Mouse (Mus musculus): ENCODE data around the gene Kremen1. TPM values are rescaled to one million over a fixed set of nuclear protein-coding genes. Genes with fewer than 3 reads are reported as not detected.

Kremen1 gene
- polyA plus RNA-seq, 1 experiment from 2014 or later, result 20.9 TPM

DNA sequence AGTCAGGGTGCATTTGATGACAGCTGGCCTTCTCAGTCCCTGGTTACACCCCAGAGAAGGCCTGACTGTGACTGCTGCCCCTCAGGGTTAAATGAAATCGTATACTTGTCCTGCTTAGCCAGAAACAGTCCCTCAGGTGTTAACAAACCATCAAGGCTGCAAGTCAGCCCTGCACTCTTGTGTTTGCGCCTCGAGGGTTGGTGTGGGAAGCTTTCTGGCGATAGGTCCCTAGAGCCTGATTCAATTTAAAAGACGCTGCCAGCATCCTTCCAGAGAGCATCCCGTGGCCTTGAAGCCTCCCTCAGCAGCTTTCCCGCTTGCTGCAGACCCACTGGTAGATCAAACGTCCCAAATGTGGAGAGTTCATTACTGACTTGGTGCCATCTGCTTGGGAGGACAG is 82.0 kb downstream of the Kremen1 start:
- no peaks in the 10 kb centered on the region for H3K36me3 ChIP-seq (ENCODE audit: control insufficient read depth, insufficient read depth, low read length)
- H3K4me2 ChIP-seq (ENCODE audit: low read length), result no peak overlapping the region
- no peaks in the 10 kb centered on the region for H3K27me3 ChIP-seq (ENCODE audit: control insufficient read depth, insufficient read depth, low read length)
- H3K4me3 ChIP-seq (ENCODE audit: control insufficient read depth in 1 of 2, insufficient read depth in 1 of 2, low read depth in 1 of 2, low read length in 2 of 2), result no peak overlapping the region
- H3K9me3 ChIP-seq (ENCODE audit: control insufficient read depth, low read length), result no peaks in the 10 kb centered on the region
- no peak overlapping the region for H3K27ac ChIP-seq (replicated peaks in 1 of 2; ENCODE audit: control insufficient read depth in 1 of 2, insufficient read depth in 1 of 2, low read depth in 2 of 2, low read length in 2 of 2)
- no peak for ATAC-seq (ENCODE audit: insufficient number of reproducible peaks, insufficient read depth, low FRiP score, low read depth)
- H3K9ac ChIP-seq (ENCODE audit: low read length), result no peak overlapping the region
- 38% methylated on average over 8 of the region's 8 CpGs for WGBS
- peaks cover 6 to 7% of the 10 kb centered on the region in 2 experiments; a peak in 3 of 4 replicates for H3K4me1 ChIP-seq (ENCODE audit: control insufficient read depth in 2 of 2, insufficient read depth in 2 of 2, low read length in 2 of 2)

- Histone ChIP-seq H3K9ac (ENCODE audit: low read length) (no peak overlapping the region), H3K4me1 (ENCODE audit: control insufficient read depth in 2 of 2, insufficient read depth in 2 of 2, low read length in 2 of 2) (peaks cover 3 to 6% of the 10 kb centered on the region in 2 experiments; a peak in 3 of 4 replicates), H3K4me3 (ENCODE audit: control insufficient read depth in 1 of 2, insufficient read depth in 1 of 2, low read depth in 1 of 2, low read length in 2 of 2) (no peak overlapping the region), H3K4me2 (ENCODE audit: low read length) (no peak overlapping the region), H3K36me3 (ENCODE audit: control insufficient read depth, insufficient read depth, low read length) (no peaks in the 10 kb centered on the region), H3K9me3 (ENCODE audit: control insufficient read depth, low read length) (no peaks in the 10 kb centered on the region), H3K27me3 (ENCODE audit: control insufficient read depth, insufficient read depth, low read length) (no peaks in the 10 kb centered on the region), H3K27ac (replicated peaks in 1 of 2; ENCODE audit: control insufficient read depth in 1 of 2, insufficient read depth in 1 of 2, low read depth in 2 of 2, low read length in 2 of 2) (no peak overlapping the region)
- WGBS, result 73% methylated on average over 12 of the region's 12 CpGs
- no peak for ATAC-seq (ENCODE audit: insufficient number of reproducible peaks, insufficient read depth, low FRiP score, low read depth)
Measured at GRCm38 (mm10) chr11:5177171-5177570, 84.2 kb downstream of the Kremen1 start.

- Histone ChIP-seq H3K9ac (ENCODE audit: low read length) (no peak overlapping the region), H3K4me2 (ENCODE audit: low read length) (no peak overlapping the region), H3K27me3 (ENCODE audit: control insufficient read depth, insufficient read depth, low read length) (no peaks in the 10 kb centered on the region), H3K36me3 (ENCODE audit: control insufficient read depth, insufficient read depth, low read length) (no peaks in the 10 kb centered on the region), H3K4me3 (ENCODE audit: control insufficient read depth in 1 of 2, insufficient read depth in 1 of 2, low read depth in 1 of 2, low read length in 2 of 2) (no peak overlapping the region), H3K27ac (replicated peaks in 1 of 2; ENCODE audit: control insufficient read depth in 1 of 2, insufficient read depth in 1 of 2, low read depth in 2 of 2, low read length in 2 of 2) (no peak overlapping the region), H3K9me3 (ENCODE audit: control insufficient read depth, low read length) (no peaks in the 10 kb centered on the region), H3K4me1 (ENCODE audit: control insufficient read depth in 2 of 2, insufficient read depth in 2 of 2, low read length in 2 of 2) (peaks cover 2 to 6% of the 10 kb centered on the region in 2 experiments; a peak in 3 of 4 replicates)
- WGBS, result 76% methylated on average over 8 of the region's 8 CpGs
- ATAC-seq (ENCODE audit: insufficient number of reproducible peaks, insufficient read depth, low FRiP score, low read depth), result no peak
Measured at GRCm38 (mm10) chr11:5176685-5177084, 84.7 kb downstream of the Kremen1 start.

DNA sequence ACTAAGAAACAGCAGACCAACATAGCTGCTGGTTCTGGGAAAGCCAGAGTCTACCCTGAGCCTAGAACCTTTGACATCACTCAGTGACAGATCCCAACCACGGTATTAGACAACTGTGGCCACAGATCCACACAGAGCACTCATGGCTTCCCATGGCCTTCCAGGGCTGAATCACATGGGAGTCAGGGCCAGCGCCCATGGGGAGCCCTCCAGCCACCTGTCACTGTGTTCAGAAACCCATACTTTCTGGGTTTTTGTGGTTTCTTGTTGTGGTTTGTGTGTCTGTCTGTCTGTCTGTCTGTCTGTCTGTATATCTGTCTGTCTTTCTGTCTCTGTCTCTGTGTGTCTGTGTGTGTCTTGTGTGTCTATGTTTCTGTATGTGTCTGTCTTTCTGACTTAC is 85.5 kb downstream of the Kremen1 start:
- Histone ChIP-seq H3K27ac (replicated peaks in 1 of 2; ENCODE audit: control insufficient read depth in 1 of 2, insufficient read depth in 1 of 2, low read depth in 2 of 2, low read length in 2 of 2) (no peak overlapping the region), H3K36me3 (ENCODE audit: control insufficient read depth, insufficient read depth, low read length) (no peaks in the 10 kb centered on the region), H3K9me3 (ENCODE audit: control insufficient read depth, low read length) (no peaks in the 10 kb centered on the region), H3K4me3 (ENCODE audit: control insufficient read depth in 1 of 2, insufficient read depth in 1 of 2, low read depth in 1 of 2, low read length in 2 of 2) (no peak overlapping the region), H3K27me3 (ENCODE audit: control insufficient read depth, insufficient read depth, low read length) (no peaks in the 10 kb centered on the region), H3K4me1 (ENCODE audit: control insufficient read depth in 2 of 2, insufficient read depth in 2 of 2, low read length in 2 of 2) (peaks cover 2 to 6% of the 10 kb centered on the region in 2 experiments; a peak in 2 of 4 replicates), H3K9ac (ENCODE audit: low read length) (no peak overlapping the region), H3K4me2 (ENCODE audit: low read length) (no peak overlapping the region)
- WGBS, result 87% methylated on average over 2 of the region's 2 CpGs
- ATAC-seq (ENCODE audit: insufficient number of reproducible peaks, insufficient read depth, low FRiP score, low read depth), result no peak

DNA sequence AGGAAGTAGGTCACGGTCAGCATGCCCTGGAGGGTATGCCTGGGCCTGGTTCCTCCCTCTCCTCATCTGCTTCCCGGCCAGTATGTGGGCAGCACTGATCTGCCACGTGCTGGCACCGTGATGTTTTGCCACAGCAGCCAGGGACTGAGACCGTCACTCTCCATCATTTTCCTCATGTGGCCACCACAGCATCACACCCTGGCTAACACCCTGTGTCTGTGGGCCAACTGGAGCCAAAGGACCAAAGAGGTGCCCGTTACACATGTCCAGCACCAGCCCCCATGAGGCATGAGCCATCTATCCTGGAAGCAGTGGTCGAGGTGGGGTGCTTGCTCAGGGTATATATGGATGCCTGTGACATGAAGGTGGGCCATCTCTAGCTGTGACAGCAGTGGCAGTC is 86.2 kb downstream of the Kremen1 start:
- Histone ChIP-seq H3K4me1 (ENCODE audit: control insufficient read depth in 2 of 2, insufficient read depth in 2 of 2, low read length in 2 of 2) (peaks cover 2 to 6% of the 10 kb centered on the region in 2 experiments; a peak in 2 of 4 replicates), H3K27ac (replicated peaks in 1 of 2; ENCODE audit: control insufficient read depth in 1 of 2, insufficient read depth in 1 of 2, low read depth in 2 of 2, low read length in 2 of 2) (no peak overlapping the region), H3K4me3 (ENCODE audit: control insufficient read depth in 1 of 2, insufficient read depth in 1 of 2, low read depth in 1 of 2, low read length in 2 of 2) (no peak overlapping the region), H3K4me2 (ENCODE audit: low read length) (no peak overlapping the region), H3K36me3 (ENCODE audit: control insufficient read depth, insufficient read depth, low read length) (no peaks in the 10 kb centered on the region), H3K9ac (ENCODE audit: low read length) (no peak overlapping the region), H3K9me3 (ENCODE audit: control insufficient read depth, low read length) (no peaks in the 10 kb centered on the region), H3K27me3 (ENCODE audit: control insufficient read depth, insufficient read depth, low read length) (no peaks in the 10 kb centered on the region)
- ATAC-seq (ENCODE audit: insufficient number of reproducible peaks, insufficient read depth, low FRiP score, low read depth), result no peak
- WGBS, result 88% methylated on average over 7 of the region's 7 CpGs

DNA sequence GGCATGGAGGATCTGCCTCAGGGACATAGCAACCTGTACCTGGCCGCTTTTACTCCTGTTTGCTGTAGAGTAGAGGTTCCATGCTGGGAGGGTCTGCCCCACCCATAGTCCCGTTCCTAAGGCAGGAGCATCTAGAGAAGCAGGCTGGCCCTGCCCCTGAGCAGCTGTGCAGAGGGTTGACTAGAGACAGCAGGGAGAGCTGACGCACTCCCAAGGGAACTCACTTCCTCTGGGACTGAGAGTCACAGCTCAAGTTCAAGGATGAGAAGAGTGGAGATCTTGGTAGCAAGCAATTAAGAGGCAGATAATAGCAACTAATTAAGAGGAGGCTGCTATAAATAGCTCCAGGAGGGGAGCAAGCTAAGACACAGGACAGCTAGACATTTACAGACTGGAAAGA is 88.5 kb downstream of the Kremen1 start:
- H3K4me2 ChIP-seq (ENCODE audit: low read length), result no peak overlapping the region
- H3K9ac ChIP-seq (ENCODE audit: low read length), result no peak overlapping the region
- 44% methylated on average over 3 of the region's 3 CpGs for WGBS
- no peak overlapping the region for H3K4me3 ChIP-seq (ENCODE audit: control insufficient read depth in 1 of 2, insufficient read depth in 1 of 2, low read depth in 1 of 2, low read length in 2 of 2)
- H3K27ac ChIP-seq (replicated peaks in 1 of 2; ENCODE audit: control insufficient read depth in 1 of 2, insufficient read depth in 1 of 2, low read depth in 2 of 2, low read length in 2 of 2), result no peak overlapping the region
- no peak for ATAC-seq (ENCODE audit: insufficient number of reproducible peaks, insufficient read depth, low FRiP score, low read depth)
- H3K4me1 ChIP-seq (ENCODE audit: control insufficient read depth in 2 of 2, insufficient read depth in 2 of 2, low read length in 2 of 2), result peaks cover 2 to 3% of the 10 kb centered on the region in 2 experiments; a peak in 1 of 4 replicates
- no peaks in the 10 kb centered on the region for H3K9me3 ChIP-seq (ENCODE audit: control insufficient read depth, low read length)
- H3K36me3 ChIP-seq (ENCODE audit: control insufficient read depth, insufficient read depth, low read length), result no peaks in the 10 kb centered on the region
- H3K27me3 ChIP-seq (ENCODE audit: control insufficient read depth, insufficient read depth, low read length), result no peaks in the 10 kb centered on the region

DNA sequence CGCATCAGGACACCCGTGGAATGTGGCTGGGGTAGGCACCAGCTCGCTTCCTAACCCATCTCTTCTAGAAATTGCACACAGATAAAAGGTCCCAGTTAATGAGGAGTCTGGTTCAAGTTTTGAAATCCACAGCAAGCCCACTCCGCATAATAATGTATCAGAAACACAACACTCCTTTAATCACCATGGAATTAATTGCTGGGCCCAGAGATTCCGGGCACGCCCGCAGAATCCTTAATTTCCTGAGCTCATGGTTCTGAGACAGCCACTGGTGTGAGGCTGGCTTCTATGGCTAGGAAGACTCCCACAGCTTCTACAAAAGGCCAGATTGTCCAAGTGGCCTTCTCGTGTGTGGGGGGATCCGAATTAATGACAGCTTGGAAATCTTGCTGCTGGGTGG is 94.0 kb downstream of the Kremen1 start:
- Histone ChIP-seq H3K4me2 (ENCODE audit: low read length) (no peak overlapping the region), H3K4me1 (ENCODE audit: control insufficient read depth in 2 of 2, insufficient read depth in 2 of 2, low read length in 2 of 2) (peaks cover 29 to 34% of the 10 kb centered on the region in 2 experiments), H3K27me3 (ENCODE audit: control insufficient read depth, insufficient read depth, low read length) (no peaks in the 10 kb centered on the region), H3K36me3 (ENCODE audit: control insufficient read depth, insufficient read depth, low read length) (no peaks in the 10 kb centered on the region), H3K4me3 (ENCODE audit: control insufficient read depth in 1 of 2, insufficient read depth in 1 of 2, low read depth in 1 of 2, low read length in 2 of 2) (no peak overlapping the region), H3K9me3 (ENCODE audit: control insufficient read depth, low read length) (no peaks in the 10 kb centered on the region), H3K9ac (ENCODE audit: low read length) (no peak overlapping the region), H3K27ac (replicated peaks in 1 of 2; ENCODE audit: control insufficient read depth in 1 of 2, insufficient read depth in 1 of 2, low read depth in 2 of 2, low read length in 2 of 2) (no peak overlapping the region)
- ATAC-seq (ENCODE audit: insufficient number of reproducible peaks, insufficient read depth, low FRiP score, low read depth), result no peak
- WGBS, result 79% methylated on average over 9 of the region's 9 CpGs

- Histone ChIP-seq H3K27ac (replicated peaks in 1 of 2; ENCODE audit: control insufficient read depth in 1 of 2, insufficient read depth in 1 of 2, low read depth in 2 of 2, low read length in 2 of 2) (peak overlapping the region; percentile 92 to 96), H3K9ac (ENCODE audit: low read length) (peak overlapping the region; percentile 9; the same call in 1 of the 2 replicates), H3K4me3 (ENCODE audit: control insufficient read depth in 1 of 2, insufficient read depth in 1 of 2, low read depth in 1 of 2, low read length in 2 of 2) (no peak overlapping the region), H3K9me3 (ENCODE audit: control insufficient read depth, low read length) (peaks cover 5% of the 10 kb centered on the region), H3K36me3 (ENCODE audit: control insufficient read depth, insufficient read depth, low read length) (no peaks in the 10 kb centered on the region), H3K27me3 (ENCODE audit: control insufficient read depth, insufficient read depth, low read length) (no peaks in the 10 kb centered on the region), H3K4me1 (ENCODE audit: control insufficient read depth in 2 of 2, insufficient read depth in 2 of 2, low read length in 2 of 2) (peaks cover 29 to 34% of the 10 kb centered on the region in 2 experiments), H3K4me2 (ENCODE audit: low read length) (no peak overlapping the region)
- 15% methylated on average over 8 of the region's 8 CpGs for WGBS
- peak; percentile 86 for ATAC-seq (ENCODE audit: insufficient number of reproducible peaks, insufficient read depth, low FRiP score, low read depth)
Measured at GRCm38 (mm10) chr11:5165471-5165916, 95.9 kb downstream of the Kremen1 start.

All from heart, embryonic 14.5 days (tissue).